ENCODE assay signal across 20 mouse cellular contexts in the genomic region with DNA sequence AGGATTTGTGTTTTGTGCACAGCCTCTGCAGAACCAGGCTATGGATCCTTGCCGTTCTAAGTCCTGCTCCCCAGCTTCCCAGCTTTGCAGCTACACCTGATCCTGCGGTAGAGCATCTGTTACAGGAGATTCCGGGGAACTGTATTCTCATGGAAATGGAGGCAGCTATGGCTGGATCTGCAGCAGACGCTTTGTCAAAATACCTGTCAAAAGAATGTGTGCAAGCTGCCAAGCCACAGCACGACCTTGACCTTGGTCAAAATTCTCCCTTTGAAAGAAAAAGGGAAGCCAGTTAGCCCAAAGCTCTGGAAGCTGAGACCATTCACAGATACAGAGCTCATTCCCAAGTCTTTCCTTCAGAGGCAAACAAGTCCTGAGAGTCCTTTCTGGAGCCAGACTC.
DNase-seq lines count a peak whose midpoint lies in the region; TF ChIP-seq lines count a peak whose summit lies in the region.
"Had no signal": no experiment of that assay in that cellular context is flagged by ENCODE, and none has a peak within 500 bp of the region (broad histone marks: within the 10 kb centered on the region; RNA-seq: fewer than 3 reads in every experiment).

No protein-coding gene starts in this region.

- H3K27ac ChIP-seq in ES-Bruce4 (ENCODE audit: insufficient read depth, low read length): no peak overlapping the region
- H3K27ac ChIP-seq: embryonic facial prominence, embryonic 13.5 days; forebrain, embryonic 12.5 days; heart, adult 2 months; hindbrain, embryonic 10.5 days; hindbrain, embryonic 14.5 days; intestine, embryonic 15.5 days had no signal

- TF ChIP-seq CTCF in ES-Bruce4 (IDR thresholded peaks at IDR 0.05; ENCODE audit: low read depth, low read length): no peak

- no peak overlapping the region for H3K4me3 ChIP-seq in ES-Bruce4 (ENCODE audit: low read depth, low read length)
- H3K4me3 ChIP-seq: embryonic facial prominence, embryonic 13.5 days; forebrain, embryonic 12.5 days; heart, adult 2 months; hindbrain, embryonic 10.5 days; intestine, embryonic 15.5 days had no signal

- DNase-seq in Muller cell, postnatal 12 days (ENCODE audit: inconsistent ontology term): peak; percentile 42
- DNase-seq in adrenal gland, adult 2 months: peak; percentile 66
- DNase-seq in adrenal gland, postnatal 25 days: peak; percentile 53
- DNase-seq in neural tube, embryonic 10.5 days (ENCODE audit: extremely low spot score, low spot score): no peak
- no peak for DNase-seq in yolk sac, embryonic 10.5 days (ENCODE audit: low spot score)
- DNase-seq in embryo, embryonic 9.5 days (ENCODE audit: extremely low spot score): no peak
- no peak for DNase-seq in frontal cortex, postnatal 36 days (ENCODE audit: low spot score in 2 of 2)
- DNase-seq: B cell, adult 2 months; cerebellum, adult 8-10 months; cerebellum, postnatal 14 days; gastrocnemius, postnatal 14 days; heart, adult 2 months; kidney, adult 8-10 months had no signal

- no peaks in the 10 kb centered on the region for H3K27me3 ChIP-seq in ES-Bruce4 (ENCODE audit: control insufficient read depth, insufficient read depth, low read length, poor library complexity, severe bottlenecking)
- H3K27me3 ChIP-seq: embryonic facial prominence, embryonic 13.5 days; intestine, embryonic 15.5 days had no signal

- H3K9ac ChIP-seq in ES-Bruce4 (ENCODE audit: low read depth, poor library complexity, severe bottlenecking): no peak overlapping the region
- H3K9ac ChIP-seq: embryonic facial prominence, embryonic 13.5 days; forebrain, embryonic 12.5 days; hindbrain, embryonic 14.5 days; intestine, embryonic 15.5 days had no signal

- peaks cover 2% of the 10 kb centered on the region for H3K4me1 ChIP-seq in ES-Bruce4 (ENCODE audit: control insufficient read depth, insufficient read depth, low read length)
- H3K4me1 ChIP-seq: forebrain, embryonic 12.5 days; intestine, embryonic 15.5 days had no signal

- TF ChIP-seq EP300 in ES-Bruce4 (IDR thresholded peaks at IDR 0.05; ENCODE audit: insufficient read depth, low read depth, low read length): peak; percentile 62; the same call in 1 of the 2 replicates

- H3K9me3 ChIP-seq in ES-Bruce4 (replicated peaks; ENCODE audit: control insufficient read depth, insufficient read depth, low read length, poor library complexity, severe bottlenecking): no peaks in the 10 kb centered on the region
- H3K9me3 ChIP-seq: embryonic facial prominence, embryonic 13.5 days; forebrain, embryonic 12.5 days; hindbrain, embryonic 10.5 days; intestine, embryonic 15.5 days had no signal

- H3K36me3 ChIP-seq in ES-Bruce4 (ENCODE audit: control insufficient read depth, insufficient read depth, low read length, poor library complexity, severe bottlenecking): no peaks in the 10 kb centered on the region
- H3K36me3 ChIP-seq: embryonic facial prominence, embryonic 13.5 days; forebrain, embryonic 12.5 days; G1E; hindbrain, embryonic 10.5 days; intestine, embryonic 15.5 days had no signal

- TF ChIP-seq POLR2A in ES-Bruce4 (IDR thresholded peaks at IDR 0.05; ENCODE audit: insufficient read depth, low read length): no peak

Comparison
In these comparisons a context has a peak if more than half of its experiments do, and no peak if none do; other contexts are left out.
1. DNase-seq: peak in Muller cell, postnatal 12 days (single experiment), adrenal gland, adult 2 months (single experiment) and adrenal gland, postnatal 25 days (single experiment); none in neural tube, embryonic 10.5 days (single experiment), yolk sac, embryonic 10.5 days (single experiment), embryo, embryonic 9.5 days (single experiment) and frontal cortex, postnatal 36 days (0 of 2).